21 mouse cellular contexts compared by ENCODE assay signal in the genomic region with DNA sequence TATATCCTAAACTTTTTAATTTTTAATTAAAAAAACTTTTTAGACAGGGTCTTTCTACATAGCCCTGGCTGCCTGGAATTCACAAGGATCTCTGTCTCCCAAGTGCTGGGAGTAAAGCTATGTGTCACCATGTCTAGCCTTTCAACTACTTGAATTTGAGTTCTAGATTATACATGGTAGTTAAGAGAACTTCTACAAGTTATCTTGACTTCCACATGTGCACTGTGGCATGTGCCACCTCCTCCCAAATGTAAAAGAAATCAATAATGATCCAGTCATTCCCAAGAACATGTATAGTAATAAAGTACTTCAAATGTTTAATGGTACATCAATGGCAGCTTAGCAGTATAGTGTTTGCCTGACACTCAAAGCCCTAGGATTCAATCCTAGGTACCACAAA.
"Had no signal": no experiment of that assay in that cellular context is flagged by ENCODE, and none has a peak within 500 bp of the region (broad histone marks: within the 10 kb centered on the region; RNA-seq: fewer than 3 reads in every experiment).

No protein-coding gene starts in this region.

- H3K4me2 ChIP-seq: limb, embryonic 12.5 days; limb, embryonic 15.5 days; midbrain, embryonic 11.5 days; stomach, embryonic 15.5 days had no signal

- H3K27me3 ChIP-seq: limb, embryonic 12.5 days; limb, embryonic 15.5 days; stomach, embryonic 15.5 days had no signal

- H3K27ac ChIP-seq: kidney, postnatal 0 days; layer of hippocampus, adult 2 months; left cerebral cortex, adult 2 months; limb, embryonic 12.5 days; limb, embryonic 15.5 days; stomach, embryonic 15.5 days had no signal

- DNase-seq: kidney, adult 18-20 months; kidney, adult 9 months; kidney, postnatal 25 days; layer of hippocampus, adult 9-11 months; left cerebral cortex, postnatal 4 days; lung, adult 2 months; lung, postnatal 14 days; lung, postnatal 4 days; midbrain, embryonic 14.5 days; right cerebral cortex, adult 18-20 months; right cerebral cortex, postnatal 14 days; right cerebral cortex, postnatal 4 days; thymus, postnatal 25 days had no signal

- H3K36me3 ChIP-seq: limb, embryonic 15.5 days; stomach, embryonic 15.5 days had no signal

- H3K9ac ChIP-seq: limb, embryonic 12.5 days; limb, embryonic 15.5 days; stomach, embryonic 15.5 days had no signal

- H3K9me3 ChIP-seq: limb, embryonic 12.5 days; limb, embryonic 15.5 days; stomach, embryonic 15.5 days had no signal

- H3K4me3 ChIP-seq: layer of hippocampus, adult 2 months; left cerebral cortex, adult 2 months; limb, embryonic 12.5 days; limb, embryonic 15.5 days; stomach, embryonic 15.5 days had no signal

- ATAC-seq: intestine, embryonic 16.5 days had no signal

- H3K4me1 ChIP-seq: limb, embryonic 15.5 days had no signal
